Mouse (Mus musculus): Measurements from ENCODE around the gene Riok2. TPM values are rescaled to one million over a fixed set of nuclear protein-coding genes. Genes with fewer than 3 reads are reported as not detected.
"Not testable (repeated sequence)": the region's sequence is repeated elsewhere in the genome, so short reads cannot be mapped to it uniquely, and the experiment has no call there.

Gene Riok2
- polyA plus RNA-seq (2012; rRNA removed), result 4.6 and 7.9 TPM in 2 replicates

DNA sequence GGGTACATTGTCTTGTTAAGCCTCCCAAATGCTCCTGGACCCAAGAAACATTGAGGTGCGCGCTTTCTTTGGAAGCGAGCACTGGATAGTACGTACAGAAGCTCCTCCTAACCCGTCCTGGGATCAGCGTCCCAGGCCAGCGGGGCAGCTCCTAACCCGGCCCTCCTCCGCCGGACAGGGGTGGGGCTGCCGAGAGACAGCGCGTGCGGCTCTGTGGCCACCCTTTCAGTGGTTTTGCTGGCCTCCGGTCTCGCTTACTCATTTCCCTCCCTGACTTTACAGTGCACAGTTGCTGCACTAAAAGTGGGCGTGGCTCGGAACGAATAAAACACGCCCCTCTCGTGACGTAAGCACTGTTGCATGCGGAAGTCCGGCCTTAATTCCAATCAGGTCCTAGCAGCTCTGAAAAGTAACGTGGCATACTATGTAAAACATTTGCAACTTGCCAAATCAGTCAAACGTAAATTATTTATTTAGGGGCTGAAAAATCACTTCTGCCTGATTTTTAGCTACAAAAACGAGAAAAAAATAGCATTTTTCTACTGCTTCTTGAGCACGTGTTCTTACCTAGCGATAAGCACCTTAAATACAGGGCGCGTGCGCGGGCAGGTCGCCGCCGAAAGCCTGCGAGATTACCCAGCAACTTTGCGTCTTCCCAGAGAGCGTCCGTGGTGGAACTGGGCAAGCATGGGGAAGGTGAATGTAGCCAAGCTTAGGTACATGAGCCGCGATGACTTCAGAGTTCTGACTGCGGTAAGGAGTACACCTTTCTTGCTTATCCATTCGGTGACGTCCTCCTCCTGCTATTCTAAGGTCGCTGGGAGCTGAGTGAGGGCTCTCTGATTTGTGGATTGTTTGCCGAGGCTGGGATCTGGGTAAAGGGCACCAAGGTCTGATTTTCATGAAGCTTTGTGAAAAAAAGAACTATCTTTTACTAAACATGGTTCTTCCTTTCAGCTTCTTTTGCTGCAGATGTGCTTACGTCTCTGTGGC, at the start of gene Riok2:
Gene Riok2 (plus strand): TSS at position 392 of the 993 bp plus-strand sequence.
- Histone ChIP-seq H3K4me1 (ENCODE audit: control insufficient read depth, insufficient read depth, low read length) (peaks cover 5% of the 10 kb centered on the region), H3K4me3 (replicated peaks; ENCODE audit: extremely low read depth, low read depth, low read length) (peak within 1 kb of the TSS; percentile 72)
- TF ChIP-seq CTCF (IDR thresholded peaks at IDR 0.05; ENCODE audit: insufficient read depth, low read length) (no peak), POLR2A (IDR thresholded peaks at IDR 0.05; ENCODE audit: borderline replicate concordance, extremely low read depth, low read depth, low read length) (peak; percentile 86; the same call in 1 of the 2 replicates)
- peak; percentile 91 for DNase-seq
- under 1% methylated on average over 48 of the region's 48 CpGs for WGBS

DNA sequence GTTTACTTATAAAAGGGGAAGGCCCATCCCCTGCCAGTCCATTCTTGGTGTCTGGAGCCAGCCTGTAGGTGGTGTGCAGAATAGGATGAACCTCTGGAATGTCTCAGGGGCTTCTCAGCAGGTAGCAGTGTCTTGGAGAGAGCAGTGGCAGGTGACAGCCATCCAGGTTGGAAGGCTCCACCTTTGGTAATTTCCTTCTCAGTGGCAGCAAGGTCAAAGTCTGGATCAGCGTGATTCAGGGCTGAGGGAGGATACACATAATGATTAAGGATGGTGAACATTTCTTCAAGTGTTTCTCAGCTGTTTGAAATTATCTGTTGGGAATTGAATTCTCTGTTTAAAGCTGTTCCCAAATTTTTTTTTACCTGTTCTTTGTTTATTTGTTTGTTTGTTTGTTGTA, 48.1 kb upstream of the Riok2 start:
- H3K4me3 ChIP-seq (replicated peaks; ENCODE audit: extremely low read depth, low read depth, low read length); H3K4me1 ChIP-seq (ENCODE audit: control insufficient read depth, insufficient read depth, low read length); DNase-seq: not testable (repeated sequence)
- 68% methylated on average over 1 of the region's 1 CpGs for WGBS

DNA sequence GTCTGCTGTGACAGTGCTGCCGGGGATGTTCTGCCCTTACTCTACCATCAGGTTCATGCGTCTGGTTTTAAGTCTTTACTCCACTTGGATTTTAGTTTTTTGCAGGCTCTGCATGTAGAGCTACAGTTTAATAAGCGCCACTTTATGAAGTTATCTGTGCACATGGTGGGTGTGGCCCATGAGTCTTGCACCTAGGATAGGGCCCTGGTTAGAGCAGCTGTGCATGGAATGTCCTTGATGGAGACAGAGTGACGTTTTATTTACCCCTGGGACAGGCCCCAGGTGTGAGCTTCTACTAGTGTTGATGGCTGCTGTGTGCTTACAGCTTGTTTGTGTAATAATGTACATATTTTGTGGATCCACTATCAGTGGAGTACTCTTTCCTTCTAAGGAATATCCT, 47.5 kb upstream of the Riok2 start:
- Histone ChIP-seq H3K4me3 (replicated peaks; ENCODE audit: extremely low read depth, low read depth, low read length) (no peak overlapping the region), H3K4me1 (ENCODE audit: control insufficient read depth, insufficient read depth, low read length) (no peaks in the 10 kb centered on the region)
- DNase-seq, result no peak
- no peak for TF ChIP-seq CTCF (IDR thresholded peaks at IDR 0.05; ENCODE audit: insufficient read depth, low read length)
- TF ChIP-seq POLR2A (IDR thresholded peaks at IDR 0.05; ENCODE audit: borderline replicate concordance, extremely low read depth, low read depth, low read length), result no peak
- WGBS, result 82% methylated on average over 4 of the region's 4 CpGs

DNA sequence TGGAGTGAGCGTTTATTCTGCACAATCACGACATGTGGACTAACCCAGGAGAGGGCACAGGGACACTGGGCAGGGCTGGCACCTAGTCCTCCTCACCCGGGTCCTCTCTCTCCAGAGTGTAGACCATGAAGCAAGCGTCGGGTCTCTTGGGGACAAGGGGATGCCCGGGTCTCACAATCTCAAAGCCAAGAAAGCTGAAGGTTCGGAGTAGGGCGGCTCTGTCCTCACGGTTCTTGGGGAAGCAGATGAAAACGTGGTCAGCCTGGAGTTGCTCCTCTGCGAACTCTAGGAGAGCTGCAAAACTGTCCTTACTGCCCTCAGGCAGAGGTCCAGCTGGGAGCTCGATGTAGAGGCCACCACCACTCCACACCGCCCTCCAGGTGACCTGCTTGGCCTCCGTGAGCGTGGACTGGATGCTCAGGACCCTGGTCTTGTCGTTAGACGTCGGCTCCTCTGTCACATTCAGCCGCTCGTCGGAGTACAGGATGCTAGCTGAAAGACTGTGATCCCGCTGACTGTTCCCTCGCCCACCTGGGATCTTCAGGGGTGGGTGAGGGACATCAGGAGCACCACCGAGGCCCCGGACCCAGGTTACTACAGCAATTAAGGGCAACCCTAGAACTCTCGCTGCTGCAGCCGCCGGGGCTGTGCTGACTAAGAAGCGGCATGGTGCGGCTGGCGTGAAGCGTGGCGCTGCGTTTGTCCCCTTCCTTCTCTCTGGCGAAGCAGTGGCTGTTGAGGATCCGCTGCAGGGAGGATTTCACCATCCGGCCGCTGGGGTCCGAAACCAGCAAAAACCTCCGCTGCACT, 28.5 kb upstream of the Riok2 start:
- not testable (repeated sequence) for H3K4me3 ChIP-seq (replicated peaks; ENCODE audit: extremely low read depth, low read depth, low read length); DNase-seq; H3K4me1 ChIP-seq (ENCODE audit: control insufficient read depth, insufficient read depth, low read length)
- WGBS, result 6% methylated on average over 36 of the region's 40 CpGs

DNA sequence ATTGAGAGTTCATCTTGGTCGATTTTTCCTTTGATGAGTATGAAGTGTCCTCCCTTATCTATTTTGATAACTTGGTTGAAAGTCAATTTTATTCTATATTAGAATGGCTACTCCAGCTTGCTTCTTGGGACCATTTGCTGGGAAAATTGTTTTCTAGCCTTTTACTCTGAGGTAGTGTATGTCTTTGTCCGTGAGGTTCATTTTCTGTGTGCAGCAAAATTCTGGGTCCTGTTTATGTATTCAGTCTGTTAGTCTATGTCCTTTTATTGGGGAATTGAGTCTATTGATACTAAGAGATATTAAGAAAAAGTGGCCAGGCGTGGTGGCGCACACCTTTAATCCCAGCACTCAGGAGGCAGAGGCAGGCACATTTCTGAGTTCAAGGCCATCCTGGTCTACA, 27.8 kb upstream of the Riok2 start:
- WGBS, result 52% methylated on average over 4 of the region's 4 CpGs
- not testable (repeated sequence) for DNase-seq; H3K4me1 ChIP-seq (ENCODE audit: control insufficient read depth, insufficient read depth, low read length); H3K4me3 ChIP-seq (replicated peaks; ENCODE audit: extremely low read depth, low read depth, low read length)

DNA sequence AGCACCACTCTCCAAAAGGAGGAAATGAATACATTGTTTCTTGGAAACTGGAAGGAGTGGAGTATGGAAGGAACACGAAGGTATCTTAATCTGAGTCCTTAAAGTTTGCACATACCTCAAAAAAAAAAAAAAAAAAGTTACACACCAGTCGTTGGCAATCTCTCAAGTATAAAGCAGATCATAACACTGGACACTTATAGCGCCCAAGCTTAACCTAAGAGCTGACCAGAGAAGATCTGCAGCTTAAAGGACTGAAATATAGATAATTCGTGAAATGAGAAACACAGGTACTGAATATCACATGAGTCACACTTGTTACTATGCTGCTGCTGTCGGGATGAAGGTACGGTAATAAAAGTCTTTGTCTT, 575 bp upstream of the Riok2 start:
- no peak for DNase-seq
- H3K4me1 ChIP-seq (ENCODE audit: control insufficient read depth, insufficient read depth, low read length), result peaks cover 5% of the 10 kb centered on the region
- 2% methylated on average over 6 of the region's 6 CpGs for WGBS
- H3K4me3 ChIP-seq (replicated peaks; ENCODE audit: extremely low read depth, low read depth, low read length), result peak overlapping the region; percentile 72
- TF ChIP-seq CTCF (IDR thresholded peaks at IDR 0.05; ENCODE audit: insufficient read depth, low read length), result no peak
- no peak for TF ChIP-seq POLR2A (IDR thresholded peaks at IDR 0.05; ENCODE audit: borderline replicate concordance, extremely low read depth, low read depth, low read length)

DNA sequence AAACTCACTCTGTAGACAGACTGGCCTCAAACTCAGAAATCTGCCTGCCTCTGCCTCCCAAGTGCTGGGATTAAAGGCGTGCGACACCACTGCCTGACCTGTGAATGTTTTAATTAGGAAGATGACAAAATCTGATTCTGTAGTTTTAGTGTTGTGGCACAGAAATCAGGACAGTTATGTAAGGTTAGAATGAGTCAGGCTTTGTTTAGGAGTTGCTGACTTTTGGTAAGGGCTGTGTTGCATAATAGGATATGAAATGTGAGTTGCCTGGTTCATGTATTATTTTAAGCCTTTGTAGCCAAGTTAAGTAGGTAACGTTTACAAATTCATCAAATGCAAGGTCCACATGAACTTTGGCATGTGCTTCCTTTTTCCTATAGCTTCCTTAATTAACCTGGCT, 1.5 kb downstream of the Riok2 start:
- peaks cover 5% of the 10 kb centered on the region for H3K4me1 ChIP-seq (ENCODE audit: control insufficient read depth, insufficient read depth, low read length)
- DNase-seq, result no peak
- H3K4me3 ChIP-seq (replicated peaks; ENCODE audit: extremely low read depth, low read depth, low read length), result no peak overlapping the region
- WGBS, result 69% methylated on average over 3 of the region's 3 CpGs
- no peak for TF ChIP-seq POLR2A (IDR thresholded peaks at IDR 0.05; ENCODE audit: borderline replicate concordance, extremely low read depth, low read depth, low read length)

DNA sequence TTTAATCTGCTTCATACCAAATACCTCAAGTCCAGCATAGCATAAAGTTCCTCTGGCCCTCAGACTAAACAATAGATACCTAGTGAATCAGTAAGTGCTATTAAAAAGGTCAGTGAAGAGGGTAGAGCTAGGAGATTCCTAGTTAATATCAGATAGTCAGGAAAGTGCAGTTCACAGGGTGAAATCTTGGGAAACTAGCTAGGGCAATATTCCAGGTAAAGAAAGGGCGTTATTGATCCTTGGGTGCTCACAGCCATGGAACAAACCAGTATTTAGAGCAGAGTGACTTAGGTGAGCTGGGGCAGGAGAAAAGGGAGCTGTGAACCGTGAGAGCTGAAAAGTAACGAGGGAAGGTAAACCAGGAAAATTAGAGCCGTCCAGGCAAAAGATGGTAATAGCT, 9.6 kb downstream of the Riok2 start:
- no peak for TF ChIP-seq POLR2A (IDR thresholded peaks at IDR 0.05; ENCODE audit: borderline replicate concordance, extremely low read depth, low read depth, low read length)
- no peak for TF ChIP-seq CTCF (IDR thresholded peaks at IDR 0.05; ENCODE audit: insufficient read depth, low read length)
- 92% methylated on average over 4 of the region's 4 CpGs for WGBS
- no peak overlapping the region for H3K4me3 ChIP-seq (replicated peaks; ENCODE audit: extremely low read depth, low read depth, low read length)

DNA sequence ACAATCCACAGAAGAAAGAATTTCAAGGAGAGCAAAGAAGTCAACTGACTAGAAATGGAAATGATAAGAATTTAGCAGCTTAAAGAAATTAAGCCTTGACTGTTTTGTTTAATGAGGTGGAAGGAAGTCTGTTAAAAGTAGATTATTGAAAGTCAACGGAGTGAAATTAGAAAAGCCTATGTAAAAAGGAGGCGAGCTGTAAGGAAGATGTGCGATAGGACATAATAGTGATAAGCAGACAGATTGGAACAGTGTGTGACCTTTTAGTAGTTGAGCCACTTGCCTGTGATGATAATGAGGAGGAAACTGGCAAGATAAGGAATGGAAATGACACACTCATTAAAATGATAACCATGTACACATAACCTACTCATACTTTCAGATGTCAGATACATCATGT, 10.4 kb downstream of the Riok2 start:
- TF ChIP-seq CTCF (IDR thresholded peaks at IDR 0.05; ENCODE audit: insufficient read depth, low read length) (no peak), POLR2A (IDR thresholded peaks at IDR 0.05; ENCODE audit: borderline replicate concordance, extremely low read depth, low read depth, low read length) (no peak)
- Histone ChIP-seq H3K4me1 (ENCODE audit: control insufficient read depth, insufficient read depth, low read length) (no peaks in the 10 kb centered on the region), H3K4me3 (replicated peaks; ENCODE audit: extremely low read depth, low read depth, low read length) (no peak overlapping the region)
- DNase-seq, result no peak
- 89% methylated on average over 3 of the region's 3 CpGs for WGBS

More for the DNA sequence above, 9.6 kb downstream of the Riok2 start:
- H3K4me1 ChIP-seq (ENCODE audit: control insufficient read depth, insufficient read depth, low read length), result no peaks in the 10 kb centered on the region
- DNase-seq, result no peak

DNA sequence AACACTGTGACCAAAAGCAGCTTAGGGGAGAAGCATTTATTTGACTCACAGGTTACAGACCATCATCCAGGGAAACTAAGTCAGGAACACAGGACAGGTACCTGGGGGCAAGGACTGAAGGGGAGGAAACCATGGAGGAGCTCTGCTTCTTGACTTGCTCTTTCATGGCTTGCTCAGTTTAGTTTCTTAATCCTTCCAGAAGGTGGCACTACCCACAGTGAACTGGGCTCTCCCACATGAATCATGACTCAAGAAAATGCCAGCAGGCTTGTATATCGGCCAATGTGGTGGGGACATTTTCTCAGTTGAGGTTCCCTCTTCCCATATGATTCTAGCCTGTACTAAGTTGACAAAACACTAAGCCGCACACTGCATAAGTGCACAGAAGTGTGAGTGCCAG, 12.0 kb downstream of the Riok2 start:
- WGBS, result 83% methylated on average over 2 of the region's 2 CpGs
- DNase-seq, result no peak
- H3K4me1 ChIP-seq (ENCODE audit: control insufficient read depth, insufficient read depth, low read length), result no peaks in the 10 kb centered on the region
- no peak overlapping the region for H3K4me3 ChIP-seq (replicated peaks; ENCODE audit: extremely low read depth, low read depth, low read length)
- no peak for TF ChIP-seq POLR2A (IDR thresholded peaks at IDR 0.05; ENCODE audit: borderline replicate concordance, extremely low read depth, low read depth, low read length)
- no peak for TF ChIP-seq CTCF (IDR thresholded peaks at IDR 0.05; ENCODE audit: insufficient read depth, low read length)

Data from lung, adult 2 months (tissue).